Mouse (Mus musculus): ENCODE measurements around the gene Sema6d. TPM values are rescaled to one million over a fixed set of nuclear protein-coding genes. Genes with fewer than 3 reads are reported as not detected.

The Sema6d gene
- polyA plus RNA-seq, 1 experiment from 2014 or later, result 13.1 TPM

DNA sequence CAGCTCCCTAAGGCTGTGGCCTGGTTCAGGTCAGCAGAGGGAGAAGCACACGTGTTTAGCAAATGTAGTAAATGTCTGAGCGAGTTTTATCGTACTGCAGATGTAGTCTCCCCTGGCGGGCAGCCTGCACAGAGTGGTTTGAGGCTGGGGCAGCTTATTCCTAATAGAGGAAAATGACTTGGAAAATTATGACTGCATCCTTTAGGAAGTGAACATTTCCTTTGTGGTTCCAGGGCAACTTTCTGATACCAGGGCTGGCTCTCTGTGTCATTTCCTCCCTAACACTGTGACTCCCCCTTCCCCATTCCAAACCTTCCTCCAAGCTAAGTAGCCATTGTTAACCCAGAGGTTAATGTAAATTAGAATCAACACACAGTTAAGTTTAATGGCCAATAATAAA lies 527.0 kb downstream of the Sema6d start:
- no peak overlapping the region for H3K4me2 ChIP-seq
- no peaks in the 10 kb centered on the region for H3K9me3 ChIP-seq
- no peak overlapping the region for H3K4me3 ChIP-seq
- no peak overlapping the region for H3K27ac ChIP-seq
- no peaks in the 10 kb centered on the region for H3K36me3 ChIP-seq
- peaks cover 14% of the 10 kb centered on the region; the same call in 1 of the 2 replicates for H3K4me1 ChIP-seq
- 40% methylated on average over 4 of the region's 4 CpGs for WGBS
- no peak for ATAC-seq (ENCODE audit: insufficient number of reproducible peaks, low FRiP score, low TSS enrichment, low read depth)
- H3K9ac ChIP-seq, result no peak overlapping the region
- peaks cover 11% of the 10 kb centered on the region; the same call in 1 of the 2 replicates for H3K27me3 ChIP-seq

DNA sequence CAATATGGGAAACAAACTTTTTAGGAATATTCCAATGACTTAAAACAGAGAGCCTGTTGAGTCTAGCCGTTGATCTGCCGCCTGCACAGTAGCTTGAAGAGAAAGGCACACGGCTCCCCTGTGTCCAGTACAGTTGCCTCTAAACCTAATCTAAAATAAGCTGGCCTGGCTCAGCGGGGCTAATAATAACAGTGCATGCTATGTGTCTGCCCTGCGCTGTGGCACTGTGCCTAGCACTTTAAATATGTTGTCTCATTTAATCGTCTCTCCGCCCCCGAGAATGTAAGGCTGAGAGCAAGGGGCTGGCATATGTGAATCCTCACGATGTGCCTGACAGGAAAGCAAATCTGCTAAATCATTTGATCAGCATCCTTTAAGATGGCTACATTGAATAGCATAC lies 527.7 kb downstream of the Sema6d start:
- Histone ChIP-seq H3K4me1 (peaks cover 14% of the 10 kb centered on the region; the same call in 1 of the 2 replicates), H3K4me3 (no peak overlapping the region), H3K9me3 (no peaks in the 10 kb centered on the region), H3K27ac (no peak overlapping the region), H3K4me2 (no peak overlapping the region), H3K27me3 (peaks cover 11% of the 10 kb centered on the region; the same call in 1 of the 2 replicates), H3K36me3 (no peaks in the 10 kb centered on the region), H3K9ac (no peak overlapping the region)
- ATAC-seq (ENCODE audit: insufficient number of reproducible peaks, low FRiP score, low TSS enrichment, low read depth), result no peak; the same call in 1 of the 2 replicates
- WGBS, result 39% methylated on average over 9 of the region's 9 CpGs

GRCm38 (mm10) chr2:124618091-124618490 lies 528.3 kb downstream of the Sema6d start:
- H3K27me3 ChIP-seq, result peaks cover 7% of the 10 kb centered on the region; the same call in 1 of the 2 replicates
- WGBS, result 64% methylated on average over 5 of the region's 5 CpGs
- no peak for ATAC-seq (ENCODE audit: insufficient number of reproducible peaks, low FRiP score, low TSS enrichment, low read depth)

GRCm38 (mm10) chr2:124618526-124619219 lies 528.9 kb downstream of the Sema6d start:
- H3K9ac ChIP-seq, result no peak overlapping the region
- no peak for ATAC-seq (ENCODE audit: insufficient number of reproducible peaks, low FRiP score, low TSS enrichment, low read depth)
- no peak overlapping the region for H3K4me2 ChIP-seq
- no peak overlapping the region for H3K4me3 ChIP-seq
- H3K27ac ChIP-seq, result no peak overlapping the region
- H3K27me3 ChIP-seq, result peaks cover 6% of the 10 kb centered on the region; the same call in 1 of the 2 replicates
- peaks cover 14% of the 10 kb centered on the region; the same call in 1 of the 2 replicates for H3K4me1 ChIP-seq
- WGBS, result 70% methylated on average over 3 of the region's 3 CpGs
- H3K36me3 ChIP-seq, result no peaks in the 10 kb centered on the region
- H3K9me3 ChIP-seq, result no peaks in the 10 kb centered on the region

More at GRCm38 (mm10) chr2:124618091-124618490, 528.3 kb downstream of the Sema6d start:
- no peak overlapping the region for H3K27ac ChIP-seq
- H3K9ac ChIP-seq, result no peak overlapping the region
- H3K4me2 ChIP-seq, result no peak overlapping the region
- no peaks in the 10 kb centered on the region for H3K36me3 ChIP-seq
- no peak overlapping the region for H3K4me3 ChIP-seq
- no peaks in the 10 kb centered on the region for H3K9me3 ChIP-seq
- H3K4me1 ChIP-seq, result peaks cover 14% of the 10 kb centered on the region; the same call in 1 of the 2 replicates

DNA sequence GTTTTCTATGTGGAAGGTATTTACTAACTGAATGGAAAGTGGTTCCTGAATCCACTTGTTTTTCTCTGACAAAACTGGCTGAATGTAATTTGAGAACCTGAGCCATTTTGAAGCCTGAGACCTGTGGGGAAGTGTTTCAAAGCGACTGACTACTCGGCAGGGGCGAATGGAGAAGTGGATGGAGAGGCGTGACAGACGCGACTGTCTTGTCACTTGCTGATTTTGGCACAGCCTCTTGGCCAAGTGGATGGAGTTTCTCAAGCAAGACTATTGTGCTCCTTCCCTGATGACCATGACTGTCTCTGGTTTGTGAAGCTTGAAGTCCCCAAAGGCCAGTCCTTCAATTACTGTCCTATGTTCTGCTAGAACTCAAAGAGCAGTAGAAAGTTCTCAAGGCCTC lies 530.7 kb downstream of the Sema6d start:
- Histone ChIP-seq H3K27me3 (0 out of 2 replicates have a peak, but pooled peaks cover 6% of the 10 kb centered on the region), H3K9me3 (no peaks in the 10 kb centered on the region), H3K4me1 (peaks cover 14% of the 10 kb centered on the region; the same call in 1 of the 2 replicates), H3K9ac (no peak overlapping the region), H3K27ac (no peak overlapping the region), H3K4me3 (no peak overlapping the region), H3K4me2 (no peak overlapping the region), H3K36me3 (no peaks in the 10 kb centered on the region)
- ATAC-seq (ENCODE audit: insufficient number of reproducible peaks, low FRiP score, low TSS enrichment, low read depth), result no peak
- 63% methylated on average over 6 of the region's 6 CpGs for WGBS

DNA sequence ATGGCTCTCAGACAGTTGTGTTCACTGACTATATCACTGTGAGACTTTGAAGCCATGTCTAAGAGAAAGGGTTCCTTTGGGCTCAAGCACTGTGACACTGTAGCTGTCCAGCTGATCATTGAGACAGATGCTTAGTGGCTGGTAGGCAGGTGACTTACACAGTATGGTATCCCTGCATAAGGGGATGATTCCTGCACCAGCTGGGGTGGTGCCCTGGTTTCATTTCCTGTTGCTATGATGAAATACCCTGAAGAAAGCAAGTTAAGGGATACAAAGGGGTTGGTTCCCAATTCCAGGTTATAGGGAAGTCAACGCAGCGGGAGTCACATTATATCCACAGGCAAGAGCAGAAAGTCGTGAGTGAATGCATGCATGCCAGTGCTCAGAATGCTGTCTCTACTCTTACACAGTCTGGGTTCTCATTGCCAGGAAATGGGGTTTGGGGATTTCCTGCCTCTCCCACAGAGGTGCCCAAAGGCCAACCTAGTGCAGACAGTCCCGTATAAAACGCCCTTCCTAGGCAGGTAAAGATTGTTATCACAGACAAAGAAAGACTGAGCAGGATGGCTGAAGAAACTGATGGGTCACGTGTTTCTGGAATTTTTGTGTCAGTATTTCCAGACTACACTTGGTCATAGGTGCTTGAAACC lies 532.3 kb downstream of the Sema6d start:
- 69% methylated on average over 6 of the region's 6 CpGs for WGBS
- 0 out of 2 replicates have a peak, but pooled peaks cover 6% of the 10 kb centered on the region for H3K27me3 ChIP-seq
- H3K4me1 ChIP-seq, result 0 out of 2 replicates have a peak, but pooled peaks cover 11% of the 10 kb centered on the region
- ATAC-seq (ENCODE audit: insufficient number of reproducible peaks, low FRiP score, low TSS enrichment, low read depth), result no peak
- no peaks in the 10 kb centered on the region for H3K36me3 ChIP-seq
- no peaks in the 10 kb centered on the region for H3K9me3 ChIP-seq
- H3K4me3 ChIP-seq, result no peak overlapping the region
- no peak overlapping the region for H3K27ac ChIP-seq
- H3K4me2 ChIP-seq, result no peak overlapping the region
- no peak overlapping the region for H3K9ac ChIP-seq

DNA sequence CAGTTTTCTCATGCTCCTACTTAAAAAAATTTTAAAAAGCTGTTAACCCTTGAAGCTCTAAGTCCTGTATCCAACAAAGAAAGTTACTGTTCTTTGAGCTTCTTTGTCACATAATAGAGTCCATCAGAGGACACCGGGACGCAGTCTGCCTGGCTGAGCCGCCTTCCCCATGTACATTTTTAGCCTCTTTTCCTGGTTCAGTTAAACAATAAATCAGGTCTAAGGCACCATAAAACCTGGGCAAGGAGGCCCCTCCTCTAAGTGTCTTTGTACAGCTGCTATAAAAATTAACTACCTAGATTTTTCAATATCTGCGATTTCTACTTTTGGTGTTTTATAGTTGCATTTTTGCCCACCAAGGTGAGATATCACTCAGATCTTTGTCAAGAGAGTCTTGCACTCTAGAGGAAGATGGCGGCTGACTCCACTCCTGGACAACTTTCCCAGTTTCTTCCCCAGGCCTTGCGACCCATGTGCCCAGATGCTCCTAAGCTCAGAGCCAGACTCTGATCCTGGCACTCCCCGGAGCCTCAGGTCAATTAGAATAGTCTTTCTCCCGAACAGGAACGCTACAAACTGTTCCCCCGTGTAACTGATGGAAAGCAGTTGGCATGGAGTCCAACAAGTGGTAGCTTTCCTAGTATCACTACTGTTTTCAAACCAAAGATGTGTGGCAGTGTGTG lies 534.6 kb downstream of the Sema6d start:
- ATAC-seq (ENCODE audit: insufficient number of reproducible peaks, low FRiP score, low TSS enrichment, low read depth), result no peak
- H3K4me2 ChIP-seq, result no peak overlapping the region
- H3K27me3 ChIP-seq, result no peaks in the 10 kb centered on the region
- no peak overlapping the region for H3K9ac ChIP-seq
- 65% methylated on average over 10 of the region's 10 CpGs for WGBS
- H3K9me3 ChIP-seq, result no peaks in the 10 kb centered on the region
- peaks cover 13% of the 10 kb centered on the region for H3K4me1 ChIP-seq
- no peak overlapping the region for H3K4me3 ChIP-seq
- H3K27ac ChIP-seq, result no peak overlapping the region
- H3K36me3 ChIP-seq, result no peaks in the 10 kb centered on the region

DNA sequence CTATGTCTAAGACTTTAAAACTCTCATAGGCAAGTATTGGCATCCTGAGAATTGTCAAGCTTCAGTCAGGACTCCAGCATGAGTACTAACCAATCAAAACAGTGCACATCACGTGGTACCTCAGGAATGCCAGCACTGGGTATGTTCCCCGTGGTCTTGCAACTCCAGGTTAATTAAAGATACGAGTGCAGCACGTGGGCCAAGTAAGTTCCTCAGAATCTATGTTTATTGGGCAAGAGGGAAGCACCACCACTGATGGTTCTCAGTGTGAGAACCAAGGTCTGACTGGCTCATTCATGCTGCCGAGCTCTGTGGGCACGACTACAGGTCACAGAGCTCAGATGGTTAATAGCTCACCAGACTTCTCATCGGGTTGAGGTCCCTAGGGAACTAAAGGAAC lies 536.7 kb downstream of the Sema6d start:
- Histone ChIP-seq H3K27ac (no peak overlapping the region), H3K9me3 (no peaks in the 10 kb centered on the region), H3K27me3 (no peaks in the 10 kb centered on the region), H3K4me2 (no peak overlapping the region), H3K4me1 (peaks cover 13% of the 10 kb centered on the region), H3K9ac (no peak overlapping the region), H3K36me3 (no peaks in the 10 kb centered on the region), H3K4me3 (no peak overlapping the region)
- ATAC-seq (ENCODE audit: insufficient number of reproducible peaks, low FRiP score, low TSS enrichment, low read depth), result no peak
- WGBS, result 49% methylated on average over 7 of the region's 7 CpGs

DNA sequence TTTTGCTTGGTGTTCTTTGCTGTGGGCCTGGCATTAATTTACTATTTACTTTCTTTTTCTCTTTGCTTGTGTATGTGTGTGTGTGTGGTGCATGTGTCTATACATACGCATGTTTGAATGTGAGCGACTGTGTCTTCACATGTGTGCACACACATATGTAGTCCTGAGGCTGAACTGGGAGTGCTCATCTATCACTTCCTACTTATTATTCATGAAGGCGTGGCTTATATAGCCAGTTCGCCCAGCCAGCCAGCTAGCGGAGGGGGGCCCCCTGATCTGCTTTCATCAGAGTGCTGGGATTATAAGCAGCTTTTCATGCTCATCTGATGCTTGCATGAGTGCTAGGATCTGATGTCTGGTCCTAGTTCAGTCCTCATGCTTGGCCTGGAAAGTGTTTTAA lies 537.9 kb downstream of the Sema6d start:
- Histone ChIP-seq H3K4me2 (no peak overlapping the region), H3K9ac (no peak overlapping the region), H3K27me3 (no peaks in the 10 kb centered on the region), H3K9me3 (no peaks in the 10 kb centered on the region), H3K36me3 (no peaks in the 10 kb centered on the region), H3K4me1 (peaks cover 13% of the 10 kb centered on the region), H3K27ac (no peak overlapping the region), H3K4me3 (no peak overlapping the region)
- 67% methylated on average over 5 of the region's 5 CpGs for WGBS
- ATAC-seq (ENCODE audit: insufficient number of reproducible peaks, low FRiP score, low TSS enrichment, low read depth), result no peak

DNA sequence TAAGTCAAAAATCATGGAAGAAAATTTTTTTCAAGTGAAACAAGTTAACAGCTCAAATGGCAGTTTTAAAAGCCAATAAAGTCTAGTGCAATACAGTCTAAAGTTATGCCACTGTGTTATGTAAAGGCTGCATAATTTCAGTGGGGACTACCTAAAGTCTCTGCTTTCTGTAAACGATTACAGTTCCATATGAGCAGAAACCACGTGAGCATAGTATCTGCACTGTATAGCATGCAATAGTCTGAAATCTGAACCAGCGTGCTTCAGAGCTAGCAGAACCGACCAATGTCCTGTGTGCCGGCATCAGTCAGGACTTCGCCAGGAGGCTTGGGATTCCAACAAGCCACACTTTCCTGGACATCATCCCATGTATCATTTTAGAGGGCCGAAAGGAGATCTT lies 538.9 kb downstream of the Sema6d start:
- H3K36me3 ChIP-seq, result no peaks in the 10 kb centered on the region
- H3K4me2 ChIP-seq, result no peak overlapping the region
- peak; percentile 52; the same call in 1 of the 2 replicates for ATAC-seq (ENCODE audit: insufficient number of reproducible peaks, low FRiP score, low TSS enrichment, low read depth)
- no peaks in the 10 kb centered on the region for H3K9me3 ChIP-seq
- peaks cover 13% of the 10 kb centered on the region for H3K4me1 ChIP-seq
- no peaks in the 10 kb centered on the region for H3K27me3 ChIP-seq
- no peak overlapping the region for H3K4me3 ChIP-seq
- no peak overlapping the region for H3K9ac ChIP-seq
- 33% methylated on average over 7 of the region's 7 CpGs for WGBS
- H3K27ac ChIP-seq, result no peak overlapping the region

DNA sequence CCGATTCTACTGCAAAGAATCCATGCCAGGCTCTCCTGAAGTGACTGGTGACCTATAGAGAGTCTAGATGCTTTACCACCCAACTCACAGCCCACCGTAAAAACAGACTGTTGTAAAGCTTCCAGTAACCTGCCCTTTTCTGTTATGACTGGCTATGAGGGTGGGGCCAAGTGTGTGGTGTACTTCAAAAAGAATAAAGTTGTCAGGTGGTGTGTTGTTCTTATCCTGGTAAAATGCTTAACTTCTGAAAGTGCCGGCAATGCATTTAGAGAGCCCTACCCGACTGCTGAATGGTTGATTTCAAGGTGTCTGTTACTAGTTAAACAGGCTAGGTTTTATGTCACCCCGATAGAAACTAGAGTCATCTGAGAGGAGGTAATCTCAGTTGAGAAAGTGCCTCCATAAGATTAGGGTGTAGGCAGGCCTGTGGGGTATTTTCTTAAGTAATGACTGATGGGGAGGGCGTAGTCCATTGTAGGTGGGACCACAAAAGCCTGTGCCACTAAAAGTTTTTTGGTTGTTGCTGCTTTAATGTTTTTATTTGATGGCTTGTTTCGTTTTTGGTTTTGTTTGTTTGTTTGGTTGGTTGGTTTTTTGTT lies 544.7 kb downstream of the Sema6d start:
- no peaks in the 10 kb centered on the region for H3K36me3 ChIP-seq
- peaks cover 9% of the 10 kb centered on the region for H3K4me1 ChIP-seq
- no peak for ATAC-seq (ENCODE audit: insufficient number of reproducible peaks, low FRiP score, low TSS enrichment, low read depth)
- H3K9me3 ChIP-seq, result no peaks in the 10 kb centered on the region
- no peak overlapping the region for H3K4me2 ChIP-seq
- WGBS, result 66% methylated on average over 7 of the region's 7 CpGs
- no peak overlapping the region for H3K4me3 ChIP-seq
- H3K27me3 ChIP-seq, result no peaks in the 10 kb centered on the region
- no peak overlapping the region for H3K27ac ChIP-seq
- no peak overlapping the region for H3K9ac ChIP-seq
